Mouse (Mus musculus) midbrain, embryonic 10.5 days (tissue): ENCODE measurements around the gene Suclg1. TPM values are rescaled to one million over a fixed set of nuclear protein-coding genes. Genes with fewer than 3 reads are reported as not detected.
A peak's percentile ranks its signal among the peaks of the same experiment; 100 is the strongest.

Experiments
- DNase-seq: peaks from one replicate; pipeline ENCODE4 v3.0.0-alpha.2; 2017; ENCODE audit warnings: low spot score
- H3K27ac ChIP-seq: fragments of 300-500 bp; sonication (generic); replicated peaks from 2 replicates; pipeline ENCODE4 v1.5.1; 2016; ENCODE audit warnings: mild to moderate bottlenecking
- H3K27me3 ChIP-seq: fragments of 300-500 bp; sonication (generic); 2 replicates; pipeline ENCODE4 v1.6.1; 2016; ENCODE audit warnings: low read depth, mild to moderate bottlenecking; ENCODE audit not compliant: poor library complexity, severe bottlenecking
- H3K36me3 ChIP-seq: fragments of 300-500 bp; sonication (generic); 2 replicates; pipeline ENCODE4 v1.6.1; 2016; ENCODE audit warnings: mild to moderate bottlenecking, moderate library complexity
- H3K4me1 ChIP-seq: fragments of 300-500 bp; sonication (generic); 2 replicates; pipeline ENCODE4 v1.6.1; 2016
- H3K4me3 ChIP-seq: fragments of 300-500 bp; sonication (generic); 2 replicates; pipeline ENCODE4 v1.5.1; 2016; ENCODE audit warnings: mild to moderate bottlenecking, moderate library complexity
- H3K9me3 ChIP-seq: fragments of 300-500 bp; sonication (generic); replicated peaks from 2 replicates; pipeline ENCODE4 v1.6.1; 2016; ENCODE audit warnings: mild to moderate bottlenecking
- WGBS: fragments of 180-500 bp; shearing (Covaris S2); methylation state at CpG from one replicate; pipeline ENCODE4 v1.1.7; 2016; 5-methylcytosine and 5-hydroxymethylcytosine counted together
- polyA plus RNA-seq: library from polyadenylated mRNA; unstranded; fragments of >200 nt; fragmentation: Nextera tagmentation; extraction: Ambion mirVana; gene quantifications from 2 replicates; pipeline ENCODE4 v1.2.1, GENCODE M21; 2016

Gene Suclg1
- polyA plus RNA-seq: 170 and 176 TPM in 2 replicates

GRCm38 (mm10) chr6:73248237-73249048, at the start of gene Suclg1:
Suclg1 (plus strand) TSS chr6:73248382.
- WGBS: under 1% methylated on average over 58 of the region's 58 CpGs
- Histone ChIP-seq H3K27me3 (no peaks in the 10 kb centered on the region), H3K27ac (peak within 1 kb of the TSS; percentile 95), H3K9me3 (no peaks in the 10 kb centered on the region), H3K4me3 (peak within 1 kb of the TSS; percentile 94), H3K4me1 (peaks cover 16% of the 10 kb centered on the region), H3K36me3 (no peaks in the 10 kb centered on the region)
- peak; percentile 88 for DNase-seq

GRCm38 (mm10) chr6:73203724-73204123, 44.5 kb upstream of the Suclg1 start:
- no peak for DNase-seq
- 78% methylated on average over 2 of the region's 2 CpGs for WGBS
- H3K4me3 ChIP-seq: no peak overlapping the region

GRCm38 (mm10) chr6:73204937-73205336, 43.2 kb upstream of the Suclg1 start:
- 84% methylated on average over 4 of the region's 4 CpGs for WGBS
- DNase-seq: no peak
- H3K36me3 ChIP-seq: no peaks in the 10 kb centered on the region

More at GRCm38 (mm10) chr6:73203724-73204123, 44.5 kb upstream of the Suclg1 start:
- no peaks in the 10 kb centered on the region for H3K36me3 ChIP-seq
- no peaks in the 10 kb centered on the region for H3K9me3 ChIP-seq
- no peak overlapping the region for H3K27ac ChIP-seq
- H3K4me1 ChIP-seq: no peaks in the 10 kb centered on the region
- H3K27me3 ChIP-seq: no peaks in the 10 kb centered on the region

GRCm38 (mm10) chr6:73209598-73209997, 38.6 kb upstream of the Suclg1 start:
- Histone ChIP-seq H3K9me3 (no peaks in the 10 kb centered on the region), H3K27ac (no peak overlapping the region), H3K36me3 (no peaks in the 10 kb centered on the region), H3K27me3 (no peaks in the 10 kb centered on the region), H3K4me1 (no peaks in the 10 kb centered on the region), H3K4me3 (no peak overlapping the region)
- no peak for DNase-seq
- 91% methylated on average over 6 of the region's 6 CpGs for WGBS

More at GRCm38 (mm10) chr6:73204937-73205336, 43.2 kb upstream of the Suclg1 start:
- H3K27ac ChIP-seq: no peak overlapping the region
- no peaks in the 10 kb centered on the region for H3K4me1 ChIP-seq
- H3K4me3 ChIP-seq: no peak overlapping the region
- no peaks in the 10 kb centered on the region for H3K9me3 ChIP-seq
- no peaks in the 10 kb centered on the region for H3K27me3 ChIP-seq

- no peaks in the 10 kb centered on the region for H3K4me1 ChIP-seq
- H3K9me3 ChIP-seq: no peaks in the 10 kb centered on the region
- H3K27ac ChIP-seq: no peak overlapping the region
- DNase-seq: no peak
- 89% methylated on average over 4 of the region's 4 CpGs for WGBS
- H3K36me3 ChIP-seq: no peaks in the 10 kb centered on the region
- H3K27me3 ChIP-seq: no peaks in the 10 kb centered on the region
- no peak overlapping the region for H3K4me3 ChIP-seq
Measured at GRCm38 (mm10) chr6:73210445-73210972, 37.7 kb upstream of the Suclg1 start.

GRCm38 (mm10) chr6:73211036-73211435, 37.1 kb upstream of the Suclg1 start:
- Histone ChIP-seq H3K27ac (no peak overlapping the region), H3K36me3 (no peaks in the 10 kb centered on the region), H3K4me3 (no peak overlapping the region), H3K9me3 (no peaks in the 10 kb centered on the region), H3K27me3 (no peaks in the 10 kb centered on the region), H3K4me1 (no peaks in the 10 kb centered on the region)
- no peak for DNase-seq
- WGBS: 84% methylated on average over 3 of the region's 3 CpGs

DNA sequence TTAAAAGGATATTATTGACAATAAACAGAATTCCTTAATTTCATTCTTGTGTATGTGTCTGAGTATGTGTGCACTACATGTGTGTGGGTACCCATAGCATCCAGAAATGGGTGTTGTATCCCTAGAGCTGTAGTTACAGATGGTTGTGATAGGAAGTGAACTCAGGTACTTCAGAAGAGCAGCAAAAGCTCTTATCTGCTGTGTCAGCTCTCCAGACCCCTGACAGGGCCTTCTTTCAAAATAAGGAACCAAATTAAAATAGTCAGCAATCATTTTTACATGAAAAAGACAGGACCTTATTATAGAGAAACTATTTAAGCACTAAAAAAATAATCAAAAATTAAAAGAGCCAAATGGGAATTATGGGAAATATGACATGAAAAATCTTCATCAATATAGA, 36.6 kb upstream of the Suclg1 start:
- no peaks in the 10 kb centered on the region for H3K36me3 ChIP-seq
- H3K27me3 ChIP-seq: no peaks in the 10 kb centered on the region
- H3K9me3 ChIP-seq: no peaks in the 10 kb centered on the region
- no peak for DNase-seq
- no peak overlapping the region for H3K27ac ChIP-seq
- no peaks in the 10 kb centered on the region for H3K4me1 ChIP-seq
- H3K4me3 ChIP-seq: no peak overlapping the region

DNA sequence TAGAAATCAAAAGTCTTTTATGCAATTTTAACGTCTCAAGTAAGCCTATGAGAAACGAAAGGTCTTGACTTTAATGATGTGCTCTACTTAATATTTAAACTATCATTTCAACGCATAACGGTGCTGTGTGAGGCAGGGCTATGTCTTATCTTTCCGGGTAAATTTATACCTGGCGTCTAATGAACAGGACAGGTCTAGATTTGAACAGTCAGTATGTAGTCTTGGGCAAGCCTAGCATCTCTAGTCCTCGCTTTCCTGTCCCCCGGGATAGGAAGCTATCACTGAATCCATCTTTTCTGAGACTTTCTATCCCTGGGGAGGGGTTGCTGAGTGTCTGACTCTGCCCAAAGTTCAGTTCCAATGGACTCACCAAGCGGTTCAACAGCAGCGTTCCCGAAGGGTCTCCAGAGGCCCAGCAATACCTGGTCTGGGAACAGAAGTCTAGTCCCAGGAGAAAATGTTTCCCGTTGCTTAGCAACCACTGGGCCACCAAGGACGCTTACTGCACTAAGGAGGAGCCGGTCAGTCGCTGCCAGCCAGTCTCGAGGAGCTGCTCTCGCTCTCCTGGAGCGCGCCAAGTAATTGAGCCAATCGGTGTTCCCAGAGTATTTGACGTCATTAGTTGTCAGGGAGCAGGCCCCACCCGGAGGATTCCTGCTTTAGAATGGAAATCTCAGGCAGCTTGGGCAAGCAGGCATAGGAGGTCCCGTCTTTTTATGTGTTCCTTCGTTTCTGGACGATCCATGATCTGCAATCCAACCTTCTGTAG, 26.8 kb upstream of the Suclg1 start, which contains the start of gene Dnah6:
TSS of gene Dnah6 (minus strand) at position 463 of the 769 bp plus-strand sequence.
- DNase-seq: peak; percentile 90
- H3K27me3 ChIP-seq: no peaks in the 10 kb centered on the region
- peaks cover 16% of the 10 kb centered on the region for H3K4me1 ChIP-seq
- peak within 1 kb of the TSS; percentile 42; the same call in 1 of the 2 replicates for H3K27ac ChIP-seq
- H3K36me3 ChIP-seq: no peaks in the 10 kb centered on the region
- no peaks in the 10 kb centered on the region for H3K9me3 ChIP-seq
- 33% methylated on average over 25 of the region's 25 CpGs for WGBS
- H3K4me3 ChIP-seq: peak within 1 kb of the TSS; percentile 52

DNA sequence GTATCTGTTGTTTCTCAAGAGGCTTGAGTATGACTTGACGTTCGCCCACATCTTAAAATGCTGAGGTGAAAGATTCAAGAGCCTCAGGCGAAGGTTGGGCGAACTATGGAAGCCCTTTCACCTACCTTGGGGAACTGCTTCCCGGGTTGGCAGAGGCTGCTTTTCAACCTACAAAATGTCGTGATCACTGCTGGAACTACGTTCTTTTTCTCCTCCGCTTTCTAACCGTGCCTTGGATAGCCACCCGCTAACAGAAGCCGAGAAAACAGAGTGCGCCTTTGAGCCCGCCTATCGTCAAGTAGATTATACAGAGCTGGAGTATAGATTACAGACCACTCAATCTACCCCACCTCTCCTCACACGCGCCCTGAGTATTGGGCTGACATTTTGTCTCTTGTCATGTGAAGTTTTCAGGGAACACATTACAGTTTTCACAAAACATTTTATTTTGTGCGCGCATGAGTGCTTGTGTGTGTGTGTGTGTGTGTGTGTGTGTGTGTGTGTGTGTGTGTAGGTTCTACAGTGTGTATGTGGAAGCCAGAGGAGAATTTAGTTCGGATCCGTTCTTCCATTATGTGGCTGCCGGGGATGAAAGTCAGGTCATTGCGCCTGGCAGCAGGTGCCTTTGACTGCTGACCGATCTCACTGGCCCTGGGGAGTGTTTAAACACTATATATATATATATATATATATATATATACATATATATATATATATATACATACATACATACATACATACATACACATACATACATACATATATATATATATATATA, 26.0 kb upstream of the Suclg1 start:
- H3K27ac ChIP-seq: peak overlapping the region; percentile 42; the same call in 1 of the 2 replicates
- H3K27me3 ChIP-seq: no peaks in the 10 kb centered on the region
- H3K4me1 ChIP-seq: peaks cover 16% of the 10 kb centered on the region
- H3K36me3 ChIP-seq: no peaks in the 10 kb centered on the region
- whole genome bisulfite sequencing: 29% methylated on average over 21 of the region's 23 CpGs
- DNase-seq: no peak
- H3K4me3 ChIP-seq: peak overlapping the region; percentile 52
- H3K9me3 ChIP-seq: no peaks in the 10 kb centered on the region

- Histone ChIP-seq H3K9me3 (no peaks in the 10 kb centered on the region), H3K27me3 (no peaks in the 10 kb centered on the region), H3K4me1 (peaks cover 16% of the 10 kb centered on the region), H3K4me3 (no peak overlapping the region), H3K36me3 (no peaks in the 10 kb centered on the region), H3K27ac (no peak overlapping the region)
- peak; percentile 38 for DNase-seq
- WGBS: 11% methylated on average over 10 of the region's 10 CpGs
Measured at GRCm38 (mm10) chr6:73222841-73223526, 25.2 kb upstream of the Suclg1 start.

DNA sequence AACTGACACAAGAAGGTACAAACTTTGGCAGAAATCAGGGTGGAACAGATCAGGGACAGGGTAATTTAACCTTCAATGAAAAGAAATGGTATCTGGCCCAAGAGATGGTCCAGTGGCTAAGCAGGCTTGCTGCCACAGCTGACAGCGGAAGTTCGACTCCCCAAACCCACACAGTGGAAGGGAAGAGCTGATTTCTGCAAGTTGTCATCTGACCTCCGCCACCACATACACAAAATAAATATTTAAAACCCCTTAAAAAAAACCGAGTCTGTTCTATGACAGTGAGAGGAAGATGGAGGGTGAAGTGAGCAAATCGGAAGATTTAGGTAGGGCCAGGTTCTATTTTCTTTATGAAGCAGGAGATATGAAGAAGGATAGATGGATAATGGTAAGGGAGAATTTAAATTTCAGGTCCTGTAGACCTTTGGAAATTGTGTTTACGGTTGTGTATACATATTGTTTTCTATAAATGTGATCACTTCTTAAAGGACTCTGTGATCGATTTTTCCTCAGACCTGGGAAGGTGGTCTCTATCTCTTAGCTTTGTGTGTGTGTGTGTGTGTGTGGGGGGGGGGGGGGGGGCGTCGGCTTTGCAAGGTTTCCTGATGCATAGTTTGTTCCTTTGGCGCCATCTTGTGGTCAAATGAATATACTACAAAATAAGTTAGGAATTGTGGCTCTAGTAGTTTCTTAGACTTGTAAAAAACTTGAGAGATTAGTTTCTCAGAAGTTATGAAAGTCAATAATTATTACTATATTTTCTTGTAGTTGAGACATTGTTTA, 20.6 kb upstream of the Suclg1 start:
- DNase-seq: peak; percentile 22
- Histone ChIP-seq H3K27me3 (no peaks in the 10 kb centered on the region), H3K4me1 (peaks cover 7% of the 10 kb centered on the region), H3K27ac (no peak overlapping the region), H3K4me3 (no peak overlapping the region), H3K9me3 (no peaks in the 10 kb centered on the region), H3K36me3 (no peaks in the 10 kb centered on the region)
- 48% methylated on average over 10 of the region's 10 CpGs for WGBS
